Mouse (Mus musculus) heart, adult 2 months (tissue): ENCODE data around the gene Syn3.

Experiments
- CTCF ChIP-seq: fragments of 200-600 bp; IDR thresholded peaks from 2 replicates; pipeline ENCODE4 v1.8.1; 2022; ENCODE audit warnings: antibody characterized with exemption, mild to moderate bottlenecking, moderate library complexity
- EP300 ChIP-seq: fragments of 200-500 bp; IDR thresholded peaks from 2 replicates; pipeline ENCODE4 v1.6.1; 2011; ENCODE audit warnings: low read depth, low read length, control low read depth; ENCODE audit not compliant: insufficient read depth
- POLR2A ChIP-seq: fragments of 200-500 bp; IDR thresholded peaks from 2 replicates; pipeline ENCODE4 v1.6.1; 2011; ENCODE audit warnings: mild to moderate bottlenecking, low read depth, low read length, control low read depth; ENCODE audit not compliant: insufficient read depth

- peak; percentile 39; the same call in 1 of the 2 replicates for TF ChIP-seq POLR2A
- TF ChIP-seq CTCF, result no peak
- 0 out of 2 replicates have a peak, but pooled peaks have one; percentile 70 for TF ChIP-seq EP300
Measured at GRCm38 (mm10) chr10:86158198-86158899, 340.3 kb downstream of the Syn3 start.
